Mouse (Mus musculus) thymus, adult 18-20 months (tissue): ENCODE measurements around the gene Stpg2.
"Not testable (repeated sequence)": the region's sequence is repeated elsewhere in the genome, so short reads cannot be mapped to it uniquely, and the experiment has no call there.

Source experiments
- DNase-seq, 2 experiments: peaks; one replicate each; pipeline ENCODE4 v3.0.0; 2022; ENCODE audit warnings: mixed read lengths in 2 of 2

Gene Stpg2

GRCm38 (mm10) chr3:139495939-139496338, 290.4 kb downstream of the Stpg2 start:
- DNase-seq: no peak

- DNase-seq: no peak
Measured at GRCm38 (mm10) chr3:139502216-139502615, 296.7 kb downstream of the Stpg2 start.

DNA sequence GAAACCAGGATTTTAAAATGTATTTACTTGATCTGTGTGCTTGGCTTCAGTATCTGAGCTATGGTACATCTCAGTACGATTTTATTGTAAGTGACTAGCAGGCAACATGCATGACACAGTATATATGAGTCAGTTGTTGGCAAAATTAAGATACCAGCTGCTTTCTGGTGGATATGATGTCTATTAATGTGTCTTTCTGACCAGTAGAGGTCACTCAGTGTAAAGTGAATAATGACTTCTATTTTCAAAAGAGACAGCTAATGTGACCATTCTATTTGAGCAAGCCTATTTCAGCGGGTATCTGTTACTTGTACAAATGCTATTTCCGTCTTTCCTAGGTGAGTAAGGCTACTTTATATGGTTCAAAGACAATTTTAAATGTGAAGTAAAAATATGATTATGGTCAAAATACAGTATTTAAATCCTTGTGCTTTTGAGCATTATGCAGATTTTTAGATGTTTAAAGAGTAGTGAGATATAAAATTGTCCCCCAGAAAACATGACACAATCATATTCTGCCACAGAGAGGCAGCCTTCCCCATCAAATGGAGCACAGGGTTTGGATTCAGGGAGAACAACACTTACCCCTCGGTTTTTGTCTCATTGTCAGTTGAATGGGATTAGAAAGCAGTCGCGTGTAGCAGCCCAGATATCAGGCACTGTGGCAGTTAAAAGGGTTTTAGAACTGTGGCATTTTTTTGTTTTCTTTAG, 303.9 kb downstream of the Stpg2 start:
- no peak for DNase-seq

- no peak for DNase-seq
Measured at GRCm38 (mm10) chr3:139578496-139578895, 373.0 kb downstream of the Stpg2 start.

- no peak for DNase-seq
Measured at GRCm38 (mm10) chr3:139581298-139581697, 375.8 kb downstream of the Stpg2 start.

GRCm38 (mm10) chr3:139599508-139599907, 394.0 kb downstream of the Stpg2 start:
- no peak for DNase-seq

DNA sequence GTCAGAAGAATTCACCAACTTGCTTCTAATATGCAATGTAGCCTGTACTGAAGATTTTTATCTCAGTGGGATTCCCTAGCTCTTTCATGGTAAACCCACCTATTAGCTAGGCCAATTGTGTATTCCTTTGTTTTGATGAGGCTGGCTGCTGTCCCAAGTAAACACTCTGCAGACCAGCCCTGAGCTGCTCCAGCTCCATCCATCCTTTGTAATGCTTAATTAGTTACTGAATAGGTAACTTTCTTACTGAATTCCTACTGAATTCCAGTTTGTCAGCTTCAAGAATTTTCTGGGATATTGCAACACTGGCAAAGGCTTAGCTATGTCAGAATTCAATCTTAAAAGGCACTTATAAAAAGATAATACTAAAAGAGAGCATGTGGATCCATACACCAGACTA, 402.8 kb downstream of the Stpg2 start:
- DNase-seq: not testable (repeated sequence)

DNA sequence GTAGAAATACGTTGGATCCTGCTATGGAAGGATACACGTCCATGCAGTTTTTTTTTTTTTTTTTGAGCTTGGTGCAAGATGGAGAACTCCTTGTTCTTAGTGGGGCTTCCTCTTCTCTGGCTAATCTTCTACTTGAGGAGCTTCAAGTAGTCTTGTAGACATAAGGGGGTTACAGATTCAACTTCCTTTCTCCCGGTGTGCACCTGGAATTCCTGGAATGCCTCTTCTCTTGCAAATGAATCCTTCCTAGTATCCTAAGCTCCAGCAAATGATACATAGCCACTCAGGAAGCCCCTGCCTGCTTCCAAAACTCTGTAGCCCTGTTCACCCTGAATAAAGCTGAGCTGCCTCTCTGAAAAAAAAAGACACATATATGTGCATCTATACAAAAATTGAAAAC, 409.1 kb downstream of the Stpg2 start:
- DNase-seq: no peak

DNA sequence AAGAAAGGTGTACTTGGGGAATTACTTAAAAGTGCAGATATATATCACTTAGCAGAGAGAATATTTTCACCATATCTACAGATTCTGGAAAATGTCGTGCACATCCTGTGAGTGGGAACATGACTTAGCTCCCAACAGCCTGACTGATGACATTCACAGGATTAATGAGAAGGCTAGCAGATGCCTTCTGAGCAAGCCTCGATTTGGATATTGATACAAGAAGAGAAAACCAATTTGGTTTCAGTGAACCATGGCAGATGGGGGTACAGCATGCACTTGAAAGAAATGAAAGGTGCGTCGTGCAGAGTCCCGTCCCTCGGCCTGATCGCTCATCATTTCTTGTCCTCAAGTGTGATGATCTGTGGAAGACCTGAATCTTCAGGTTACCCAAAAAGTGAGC, 410.3 kb downstream of the Stpg2 start:
- DNase-seq: no peak

DNA sequence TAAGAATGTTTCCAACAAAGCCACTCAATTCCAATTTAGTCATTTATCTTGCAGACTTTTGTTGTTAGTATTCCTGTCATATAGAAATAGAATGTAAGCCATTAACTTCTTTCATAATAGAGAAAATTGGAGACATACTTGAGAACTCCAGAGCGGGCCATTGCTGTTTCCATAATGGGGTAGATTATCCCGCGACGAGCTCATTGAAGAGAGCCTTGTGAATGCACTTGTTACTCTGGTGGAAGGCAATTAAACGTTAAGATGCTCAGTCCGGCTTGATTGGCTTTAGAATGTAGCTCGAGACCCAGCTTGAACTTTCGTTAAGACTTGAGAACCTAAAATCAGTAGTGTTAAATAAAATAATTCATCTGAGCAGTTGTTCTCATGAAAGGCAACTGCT, 432.4 kb downstream of the Stpg2 start:
- no peak for DNase-seq

GRCm38 (mm10) chr3:139651505-139651904, 446.0 kb downstream of the Stpg2 start:
- DNase-seq: no peak

DNA sequence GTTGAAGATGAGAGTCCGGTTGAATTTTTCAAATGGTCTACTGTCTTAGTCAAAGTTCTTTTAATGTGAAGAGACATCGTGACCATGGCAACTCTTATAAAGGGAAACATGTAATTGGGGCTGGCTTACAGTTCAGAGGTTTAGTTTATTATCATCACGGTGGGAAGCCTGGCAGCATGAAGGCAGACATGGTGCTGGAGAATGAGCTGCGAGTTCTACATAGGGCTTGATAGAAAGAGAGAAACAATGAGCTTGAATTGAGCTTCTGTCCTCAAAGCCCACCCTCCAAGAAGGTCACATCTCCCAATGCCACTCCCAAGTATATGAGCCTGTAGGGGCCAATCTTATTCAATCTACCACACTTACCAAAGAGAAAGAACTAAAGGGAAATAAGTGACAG, 453.9 kb downstream of the Stpg2 start:
- no peak for DNase-seq

- DNase-seq: no peak
Measured at GRCm38 (mm10) chr3:139662241-139662640, 456.7 kb downstream of the Stpg2 start.

DNA sequence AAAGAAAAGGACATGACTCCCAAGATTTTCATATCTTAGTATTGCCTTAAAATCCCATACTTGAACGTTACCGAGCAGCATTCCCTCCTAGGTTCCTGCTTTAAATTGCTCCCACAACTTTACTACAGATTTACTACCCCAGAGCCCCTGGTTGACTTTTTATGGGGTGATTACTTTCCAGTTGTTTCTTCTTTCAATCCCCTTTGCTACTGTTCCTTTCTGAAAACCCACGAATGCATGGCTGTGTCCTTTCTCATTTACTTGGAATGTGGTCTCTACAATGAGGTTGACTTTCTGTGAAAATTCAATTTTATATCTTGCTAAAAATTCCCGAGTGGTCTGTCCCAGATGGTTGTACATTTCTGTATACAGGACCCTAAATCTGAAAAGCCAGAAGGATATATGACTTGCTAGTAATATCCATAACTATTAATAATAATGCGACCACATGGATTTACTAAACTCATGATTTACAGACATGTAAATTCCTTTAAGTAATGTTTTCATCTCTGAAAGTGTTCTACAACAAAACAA, 458.3 kb downstream of the Stpg2 start:
- no peak for DNase-seq

DNA sequence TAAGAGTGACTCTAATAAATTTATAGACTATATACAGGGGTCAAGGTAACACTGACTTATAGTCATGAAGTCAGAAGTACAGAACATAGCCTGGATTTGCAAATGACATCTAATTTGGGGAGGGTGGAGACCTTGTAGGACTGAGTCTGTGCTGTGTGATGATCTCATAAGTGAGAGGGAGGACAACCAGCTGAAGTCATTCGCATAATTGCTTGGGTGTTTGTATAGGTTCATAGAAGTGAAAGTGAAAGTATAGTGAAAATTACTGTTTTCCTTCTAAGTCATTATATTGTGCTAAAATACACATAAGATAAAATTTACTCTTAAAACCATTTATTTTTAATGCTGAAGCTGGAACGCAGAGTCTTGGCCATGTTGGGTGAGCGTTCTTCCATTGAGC, 459.6 kb downstream of the Stpg2 start:
- no peak for DNase-seq

DNA sequence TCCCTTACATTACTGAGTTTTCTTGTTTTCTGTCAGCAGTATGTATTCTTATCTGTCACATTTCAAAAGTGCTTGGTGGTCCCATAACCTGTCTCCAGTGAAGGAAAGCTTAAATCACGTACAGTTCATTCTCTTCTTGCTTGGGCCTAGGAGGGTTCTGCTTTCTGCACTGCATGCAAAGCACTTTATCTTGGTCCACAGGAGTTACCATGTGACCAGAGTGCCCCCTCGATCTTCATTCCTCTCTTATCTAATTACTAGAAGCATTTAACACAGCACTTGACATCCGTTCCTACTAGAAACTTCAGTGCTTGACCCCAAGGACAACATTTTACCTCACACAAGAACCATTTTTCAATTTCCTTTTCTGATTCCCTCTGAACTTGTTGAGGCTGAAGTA, 470.7 kb downstream of the Stpg2 start:
- no peak for DNase-seq

GRCm38 (mm10) chr3:139676723-139677122, 471.2 kb downstream of the Stpg2 start:
- DNase-seq: no peak

- DNase-seq: not testable (repeated sequence)
Measured at GRCm38 (mm10) chr3:139704238-139704637, 498.7 kb downstream of the Stpg2 start.

DNA sequence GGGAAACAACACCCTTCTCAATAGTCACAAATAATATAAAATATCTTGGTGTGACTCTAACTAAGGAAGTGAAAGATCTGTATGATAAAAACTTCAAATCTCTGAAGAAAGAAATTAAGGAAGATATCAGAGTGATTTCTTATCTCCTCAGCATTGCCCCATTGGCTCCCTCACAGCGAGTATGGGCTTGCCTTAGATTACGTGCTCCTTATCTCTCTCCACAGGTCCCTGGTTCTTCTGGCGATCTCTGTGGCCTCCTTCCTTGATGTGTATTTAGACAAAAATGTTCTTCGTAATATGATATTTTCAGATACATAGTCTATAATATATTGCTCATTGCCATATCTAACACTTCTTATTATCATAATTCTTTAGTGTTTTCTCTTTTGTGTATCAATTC, 501.9 kb downstream of the Stpg2 start:
- DNase-seq: not testable (repeated sequence)

DNA sequence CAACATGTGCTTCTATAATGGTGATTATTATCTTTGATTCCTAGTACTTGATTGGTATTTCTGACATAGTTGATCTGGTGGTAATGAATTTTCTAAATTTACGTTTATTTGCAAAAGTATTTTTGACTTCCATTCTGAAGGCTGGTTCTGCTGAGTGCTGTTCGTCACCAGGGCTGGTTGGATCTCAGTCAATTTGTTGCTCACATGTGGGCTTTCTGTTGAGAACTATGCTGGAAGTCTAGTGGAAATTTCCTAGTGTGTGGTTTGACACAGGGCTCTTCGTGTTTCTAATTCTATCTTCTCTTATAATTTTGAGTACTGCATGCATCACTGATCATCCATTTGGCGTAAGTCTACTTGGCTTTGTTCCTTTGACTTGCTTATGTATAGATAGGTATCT, 504.3 kb downstream of the Stpg2 start:
- DNase-seq: no peak

- DNase-seq: no peak
Measured at GRCm38 (mm10) chr3:139728751-139729150, 523.3 kb downstream of the Stpg2 start.

GRCm38 (mm10) chr3:139729248-139729647, 523.8 kb downstream of the Stpg2 start:
- DNase-seq: no peak

DNA sequence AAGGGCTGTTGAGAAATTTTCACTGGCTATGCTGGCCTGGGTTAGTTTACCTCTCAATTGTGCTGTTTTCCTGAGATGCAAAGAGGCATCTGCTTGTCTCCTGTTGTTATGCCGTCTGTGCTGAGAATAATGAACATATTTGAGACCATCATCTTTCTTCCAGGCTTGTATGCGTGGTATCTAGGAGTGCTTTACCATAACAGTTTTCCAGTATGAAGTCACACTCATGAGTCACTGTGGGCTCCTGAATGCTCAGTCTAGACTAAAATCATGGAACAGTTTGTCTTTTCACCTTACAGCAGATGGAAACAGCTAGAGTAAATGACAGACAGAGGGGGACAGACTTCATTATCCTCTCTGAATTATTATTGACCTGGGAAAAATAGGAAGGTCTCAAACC, 527.7 kb downstream of the Stpg2 start:
- no peak for DNase-seq

DNA sequence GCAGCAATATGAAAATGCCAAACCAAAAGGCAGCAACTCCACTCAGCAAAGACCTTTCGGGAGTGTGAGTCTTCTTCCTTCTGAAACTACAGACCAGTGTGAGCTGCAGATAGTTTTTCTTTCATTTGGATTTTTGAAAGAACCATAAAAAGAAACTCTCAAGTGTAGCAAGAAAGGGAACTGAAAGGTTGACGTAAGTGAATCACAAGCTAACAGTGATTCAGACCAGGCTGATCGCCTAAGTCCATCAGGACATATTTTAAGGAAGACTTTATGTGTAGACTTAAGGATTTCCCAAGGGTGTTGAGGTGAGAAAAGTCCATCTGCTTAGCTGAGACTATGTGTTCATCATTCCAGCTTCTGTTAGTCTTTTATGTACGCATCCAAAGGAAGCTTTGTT, 533.9 kb downstream of the Stpg2 start:
- DNase-seq: no peak
